Mouse (Mus musculus): ENCODE measurements at regions not wholly inside any gene's neighbourhood (a gene's known extent, or its start where the extent isn't known, plus 50 kb on each side); places are given as distances from the start of the nearest gene placed in this dataset.

DNA sequence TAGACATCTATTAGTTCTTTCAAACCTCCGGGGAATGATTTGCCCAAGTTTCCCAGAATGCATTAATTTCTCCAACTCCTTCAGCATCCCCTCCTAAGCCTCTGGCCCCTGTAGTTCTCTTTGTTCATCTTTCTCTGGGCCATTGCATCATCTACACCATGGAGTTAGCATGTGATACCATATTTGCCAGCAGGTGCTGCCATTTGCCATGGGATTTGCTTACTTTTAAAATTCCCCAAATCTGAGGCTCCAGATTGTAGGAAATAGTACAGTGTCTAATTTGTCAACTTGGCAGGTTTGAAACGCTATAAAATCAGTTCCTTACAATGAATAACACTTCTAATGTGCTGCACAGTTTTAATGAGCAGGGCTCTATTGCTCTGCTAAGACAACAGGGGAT, 98.7 kb upstream of the Gm6657 start:
- no peak for TF ChIP-seq CTCF (IDR thresholded peaks at IDR 0.05; ENCODE audit: low read depth)
- no peak for TF ChIP-seq EP300 (IDR thresholded peaks at IDR 0.05; ENCODE audit: low read depth)

Data from heart, postnatal 0 days (tissue).